10 mouse cellular contexts compared by ENCODE assay signal in the genomic region with DNA sequence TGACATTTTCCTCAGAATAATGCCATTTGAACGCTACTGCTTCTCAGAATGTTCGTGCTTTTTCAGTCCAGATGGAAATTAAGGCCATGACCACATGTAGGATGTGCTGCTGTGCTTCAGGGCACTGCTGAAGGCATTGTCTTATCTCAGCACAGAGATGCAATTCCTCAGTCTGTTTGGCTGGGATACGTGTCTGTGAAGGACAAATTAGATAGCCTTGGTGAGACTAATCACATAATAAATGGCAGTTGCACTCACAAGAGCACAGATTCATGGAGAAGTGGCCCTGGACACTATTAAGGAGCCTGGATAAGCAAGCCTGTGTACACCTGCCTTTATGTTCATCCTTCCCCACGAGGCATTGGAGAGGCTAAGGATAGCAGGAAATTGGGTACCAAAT. TPM values are rescaled to one million over a fixed set of nuclear protein-coding genes. Genes with fewer than 3 reads are reported as not detected.
"Had no signal": no experiment of that assay in that cellular context is flagged by ENCODE, and none has a peak within 500 bp of the region (broad histone marks: within the 10 kb centered on the region; RNA-seq: fewer than 3 reads in every experiment).

No protein-coding gene starts in this region.

- DNase-seq: lung, adult 2 months; lung, postnatal 14 days; lung, postnatal 36 days; right cerebral cortex, postnatal 14 days; thymus, adult 2 months; thymus, postnatal 25 days; thymus, postnatal 4 days had no signal

RNA-seq across cellular contexts. Expression of gene Prlhr, which starts 29.1 kb away (rescaled TPM):
- total RNA-seq: megakaryocyte progenitor cell, adult 5-6 weeks; monocyte, adult 5-6 weeks; neutrophil, adult 5-6 weeks had no signal
